Mouse (Mus musculus): ENCODE data around the gene Prkab2.

DNA sequence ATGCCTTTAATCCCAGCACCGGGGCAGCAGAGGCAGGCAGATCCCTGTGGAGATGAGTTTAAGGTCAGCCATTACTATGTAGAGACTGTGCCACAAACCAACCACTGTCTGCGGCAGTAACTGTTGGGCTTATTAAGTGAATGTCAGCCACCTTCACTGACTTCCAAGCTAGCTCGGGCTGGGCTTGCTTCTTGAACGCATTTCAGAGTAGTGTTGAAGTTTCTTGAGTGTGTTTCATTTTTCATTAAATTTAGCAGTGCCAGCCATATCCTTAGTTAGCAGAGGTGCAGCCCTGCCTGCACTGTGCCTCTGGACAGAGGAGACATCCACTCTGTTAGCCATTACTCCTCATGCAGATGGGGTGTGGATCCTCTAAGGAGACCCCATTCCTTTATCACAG is 27.2 kb upstream of the Prkab2 start:
- TF ChIP-seq CTCF (IDR thresholded peaks at IDR 0.05; ENCODE audit: borderline replicate concordance, control insufficient read depth, extremely low read depth, insufficient read depth, low read length, poor library complexity) (no peak), POLR2A (IDR thresholded peaks at IDR 0.05; ENCODE audit: control insufficient read depth, extremely low read depth, insufficient read depth, low read length, poor library complexity) (no peak)

Measured in thymus, adult 2 months (tissue).